Mouse (Mus musculus) megakaryocyte, embryonic 14.5 days (primary cell): Measurements from ENCODE around the gene Sytl2.

Source experiments
- FLI1 ChIP-seq: IDR thresholded peaks from 2 replicates; pipeline ENCODE4 v1.6.1; 2012; ENCODE audit warnings: low read length, inconsistent platforms, mixed read lengths
- GATA1 ChIP-seq: IDR thresholded peaks from 3 replicates; pipeline ENCODE4 v1.6.1; 2012; ENCODE audit warnings: mixed read lengths, low read length, inconsistent platforms, borderline replicate concordance

DNA sequence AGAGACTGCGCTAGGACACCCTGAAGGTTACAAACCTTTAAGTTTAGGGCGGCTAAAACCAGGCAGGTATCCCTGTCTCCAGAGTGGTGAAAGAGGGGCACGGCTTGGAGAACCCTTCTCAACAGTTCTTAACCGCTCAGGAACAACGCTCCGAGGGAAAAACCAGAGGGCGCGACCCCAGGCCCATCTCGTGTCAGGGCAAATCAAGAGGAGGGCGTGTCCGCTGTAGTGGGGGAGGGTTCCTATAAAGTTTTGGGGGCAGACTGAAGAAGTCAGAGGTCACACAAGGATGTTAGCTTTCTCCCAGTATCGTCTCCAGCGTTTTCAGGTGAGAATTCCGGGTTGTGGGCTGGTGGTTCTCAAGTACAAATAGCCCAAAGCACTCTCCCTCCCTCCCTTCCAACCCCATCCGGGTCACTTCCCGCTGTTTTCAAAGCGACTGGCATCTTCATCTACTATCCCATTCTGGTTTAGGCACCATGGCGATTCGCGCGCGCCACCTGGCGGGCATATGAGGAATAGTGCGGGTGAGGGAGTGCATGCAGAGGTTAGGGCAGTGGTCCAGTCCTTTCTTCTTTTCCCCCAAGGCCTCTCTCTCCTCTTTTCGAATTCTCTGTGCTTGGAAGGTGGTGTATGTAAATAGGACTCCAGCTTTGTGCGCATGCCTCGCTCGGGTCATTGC lies 36.6 kb upstream of the Sytl2 start, which contains the start of gene Ccdc83:
- TF ChIP-seq GATA1: no peak
- TF ChIP-seq FLI1: no peak
